Mouse (Mus musculus): ENCODE measurements around the gene Inpp5e. TPM values are rescaled to one million over a fixed set of nuclear protein-coding genes. Genes with fewer than 3 reads are reported as not detected.
A peak's percentile ranks its signal among the peaks of the same experiment; 100 is the strongest.

The Inpp5e gene
- polyA plus RNA-seq, 1 experiment: not detected

DNA sequence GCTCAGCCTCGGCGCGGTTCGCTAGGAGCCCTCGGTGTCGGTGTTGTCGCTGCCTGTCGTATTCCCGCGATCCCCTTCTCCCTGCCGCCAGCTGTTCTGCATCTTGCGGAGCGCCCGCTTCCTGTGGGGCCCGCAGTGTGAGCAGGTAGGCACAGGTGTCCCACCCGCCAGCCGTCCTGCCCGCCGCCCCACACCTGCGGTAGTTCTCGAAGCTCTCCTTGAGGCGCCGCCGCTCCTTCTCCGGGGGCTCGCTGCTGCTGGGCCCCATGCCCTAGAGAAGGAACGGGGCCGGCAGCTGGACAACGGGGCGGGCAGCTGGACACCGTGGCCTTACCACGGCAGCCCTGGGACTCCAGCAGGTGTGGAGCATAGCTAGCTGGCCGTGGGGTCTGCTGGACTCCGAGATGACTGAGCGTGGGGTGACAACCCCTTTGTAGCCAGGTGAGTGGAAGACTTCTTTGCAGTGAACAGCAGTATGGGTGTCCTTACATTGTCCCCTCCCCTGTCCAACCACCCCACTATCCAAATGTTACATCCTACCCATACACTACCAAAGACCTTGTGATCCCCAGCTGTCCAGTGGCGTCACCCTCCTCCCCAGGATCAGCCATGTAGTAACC lies 56.6 kb downstream of the Inpp5e start:
- Histone ChIP-seq H3K4me3 (ENCODE audit: insufficient read depth, low read depth, low read length) (peak overlapping the region; percentile 91), H3K27ac (ENCODE audit: insufficient read depth, low read depth, low read length) (peak overlapping the region; percentile 89), H3K4me1 (ENCODE audit: control insufficient read depth, insufficient read depth, low read length) (peaks cover 70% of the 10 kb centered on the region)
- WGBS: 1% methylated on average over 36 of the region's 36 CpGs
- TF ChIP-seq CTCF (IDR thresholded peaks at IDR 0.05; ENCODE audit: insufficient read depth, low read depth, low read length) (no peak; the same call in 1 of the 2 replicates), POLR2A (IDR thresholded peaks at IDR 0.05; ENCODE audit: insufficient read depth, low read depth, low read length) (no peak)

DNA sequence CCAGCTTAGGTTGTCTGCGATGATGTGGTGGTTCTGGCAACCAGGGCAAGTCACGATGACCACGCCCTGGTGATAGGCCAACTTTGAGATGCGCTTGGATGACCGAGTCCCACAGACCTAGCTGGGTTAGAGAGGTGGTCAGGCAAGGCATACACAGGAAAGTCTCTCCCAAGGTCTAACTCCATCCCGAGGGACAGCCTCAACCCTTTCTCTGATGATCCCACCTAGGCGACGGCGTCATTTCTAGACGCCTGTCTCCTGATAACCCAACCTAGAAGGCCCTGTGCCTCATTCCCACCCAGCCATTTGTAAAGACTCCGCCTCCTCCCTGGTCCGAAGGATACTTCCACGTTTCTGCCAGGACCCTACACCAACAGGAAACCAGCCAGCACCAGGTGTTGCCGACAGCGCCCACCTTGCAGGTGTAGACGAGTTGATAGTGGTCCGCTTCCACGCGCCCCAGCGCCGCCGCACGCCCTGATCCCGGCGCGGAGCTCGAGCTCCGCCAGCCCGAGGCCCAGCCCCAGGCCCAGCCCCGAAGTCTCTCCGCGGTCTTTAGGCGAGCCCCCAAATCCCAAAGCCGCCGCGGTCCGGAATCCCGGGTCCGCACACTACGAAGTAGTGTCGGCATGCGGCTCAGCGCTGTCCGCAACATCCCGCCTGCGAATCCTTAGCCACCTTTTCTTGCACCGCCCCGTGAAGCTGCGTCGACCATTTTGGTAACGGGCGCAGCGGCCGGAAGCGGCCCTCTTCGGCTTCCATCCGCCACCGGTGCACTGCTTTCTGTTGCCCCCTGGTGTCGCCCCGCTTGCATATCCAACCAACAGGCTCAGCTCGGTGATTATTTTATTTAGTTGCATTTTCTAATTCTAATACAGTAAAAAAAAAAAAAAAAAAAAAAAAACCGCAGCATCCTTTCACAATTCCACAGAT lies 57.4 kb downstream of the Inpp5e start, which contains the start of gene Dnlz:
TSS of gene Dnlz (minus strand) at position 753 of the 933 bp plus-strand sequence.
- TF ChIP-seq CTCF (IDR thresholded peaks at IDR 0.05; ENCODE audit: insufficient read depth, low read depth, low read length) (peak; percentile 50; the same call in 1 of the 2 replicates), POLR2A (IDR thresholded peaks at IDR 0.05; ENCODE audit: insufficient read depth, low read depth, low read length) (peak; percentile 32; the same call in 1 of the 2 replicates)
- under 1% methylated on average over 62 of the region's 62 CpGs for WGBS
- Histone ChIP-seq H3K27ac (ENCODE audit: insufficient read depth, low read depth, low read length) (peak within 1 kb of the TSS; percentile 99), H3K4me1 (ENCODE audit: control insufficient read depth, insufficient read depth, low read length) (peaks cover 70% of the 10 kb centered on the region), H3K4me3 (ENCODE audit: insufficient read depth, low read depth, low read length) (peak within 1 kb of the TSS; percentile 91)

DNA sequence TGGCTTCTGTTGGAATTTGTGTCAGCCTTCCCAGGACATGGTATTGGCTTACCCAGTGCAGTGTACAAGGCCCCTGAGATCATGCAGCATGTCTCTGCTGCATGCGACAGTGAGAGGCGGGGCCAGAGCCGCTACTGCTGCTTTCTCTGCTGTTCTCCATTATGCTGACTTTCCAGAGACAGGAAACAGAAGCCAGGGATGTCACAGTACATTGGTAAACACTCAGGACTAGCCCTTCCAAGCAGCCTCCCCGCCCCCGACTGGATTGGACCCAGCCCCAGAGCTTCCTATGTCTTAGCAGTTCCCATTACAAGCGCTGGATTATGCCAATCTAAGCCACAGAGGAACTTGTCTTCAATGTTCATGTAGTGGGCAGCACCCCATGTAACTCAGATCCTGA lies 60.8 kb downstream of the Inpp5e start:
- peaks cover 67% of the 10 kb centered on the region for H3K4me1 ChIP-seq (ENCODE audit: control insufficient read depth, insufficient read depth, low read length)
- peak; percentile 24; the same call in 1 of the 2 replicates for TF ChIP-seq POLR2A (IDR thresholded peaks at IDR 0.05; ENCODE audit: insufficient read depth, low read depth, low read length)
- TF ChIP-seq CTCF (IDR thresholded peaks at IDR 0.05; ENCODE audit: insufficient read depth, low read depth, low read length): no peak
- H3K27ac ChIP-seq (ENCODE audit: insufficient read depth, low read depth, low read length): peak overlapping the region; percentile 99
- no peak overlapping the region for H3K4me3 ChIP-seq (ENCODE audit: insufficient read depth, low read depth, low read length)
- WGBS: 31% methylated on average over 6 of the region's 6 CpGs

Other genes with a start within 250 kb of the Inpp5e start
- not detected in 2 replicates for gene Lhx3, start 200.9 kb downstream of the Inpp5e start, polyA plus RNA-seq (2012; ENCODE audit: insufficient read depth, insufficient read length, low replicate concordance, missing spikeins)
- gene Qsox2, start 171.7 kb downstream of the Inpp5e start, polyA plus RNA-seq (2012; ENCODE audit: insufficient read depth, insufficient read length, low replicate concordance, missing spikeins): not detected in 2 replicates
- not detected in 2 replicates for gene Ccdc187, start 114.6 kb downstream of the Inpp5e start, polyA plus RNA-seq (2012; ENCODE audit: insufficient read depth, insufficient read length, low replicate concordance, missing spikeins)
- gene Gpsm1, start 93.7 kb downstream of the Inpp5e start, polyA plus RNA-seq (2012; ENCODE audit: insufficient read depth, insufficient read length, low replicate concordance, missing spikeins): 357 TPM in 1 of 2 replicates, not detected in the other
- not detected in 2 replicates for gene Dnlz, start 57.1 kb downstream of the Inpp5e start, polyA plus RNA-seq (2012; ENCODE audit: insufficient read depth, insufficient read length, low replicate concordance, missing spikeins)
- gene Card9, start 48.3 kb downstream of the Inpp5e start, polyA plus RNA-seq (2012; ENCODE audit: insufficient read depth, insufficient read length, low replicate concordance, missing spikeins): not detected in 2 replicates
- not detected in 2 replicates for gene Snapc4, start 28.6 kb downstream of the Inpp5e start, polyA plus RNA-seq (2012; ENCODE audit: insufficient read depth, insufficient read length, low replicate concordance, missing spikeins)
- gene Entr1, start 19.9 kb downstream of the Inpp5e start, polyA plus RNA-seq (2012; ENCODE audit: insufficient read depth, insufficient read length, low replicate concordance, missing spikeins): not detected in 2 replicates
- 415 TPM in 1 of 2 replicates, not detected in the other for gene Pmpca, start 19.9 kb downstream of the Inpp5e start, polyA plus RNA-seq (2012; ENCODE audit: insufficient read depth, insufficient read length, low replicate concordance, missing spikeins)
- gene Sec16a, start 36.0 kb upstream of the Inpp5e start, polyA plus RNA-seq (2012; ENCODE audit: insufficient read depth, insufficient read length, low replicate concordance, missing spikeins): 122 TPM in 1 of 2 replicates, not detected in the other
- gene Notch1, start 107.5 kb upstream of the Inpp5e start, polyA plus RNA-seq (2012; ENCODE audit: insufficient read depth, insufficient read length, low replicate concordance, missing spikeins): 48.1 TPM in 1 of 2 replicates, not detected in the other
- not detected in 2 replicates for gene Egfl7, start 170.8 kb upstream of the Inpp5e start, polyA plus RNA-seq (2012; ENCODE audit: insufficient read depth, insufficient read length, low replicate concordance, missing spikeins)
- not detected in 2 replicates for gene Gm20532, start 177.4 kb upstream of the Inpp5e start, polyA plus RNA-seq (2012; ENCODE audit: insufficient read depth, insufficient read length, low replicate concordance, missing spikeins)
- gene Agpat2, start 195.2 kb upstream of the Inpp5e start, polyA plus RNA-seq (2012; ENCODE audit: insufficient read depth, insufficient read length, low replicate concordance, missing spikeins): not detected in 2 replicates
- gene Fam69b, start 219.3 kb upstream of the Inpp5e start, polyA plus RNA-seq (2012; ENCODE audit: insufficient read depth, insufficient read length, low replicate concordance, missing spikeins): not detected in 2 replicates